Mouse (Mus musculus) midbrain, embryonic 14.5 days (tissue): Measurements from ENCODE around the gene Nup155. TPM values are rescaled to one million over a fixed set of nuclear protein-coding genes. Genes with fewer than 3 reads are reported as not detected.
"Not testable (repeated sequence)": the region's sequence is repeated elsewhere in the genome, so short reads cannot be mapped to it uniquely, and the experiment has no call there.

Experiments
- ATAC-seq: fragments of 200-750 bp; cut with Nextera tagmentation; 2 replicates; pipeline ENCODE4 v1.8.0; 2017; ENCODE audit warnings: moderate number of reproducible peaks, moderate library complexity; ENCODE audit not compliant: low FRiP score, low TSS enrichment
- DNase-seq: peaks from one replicate; pipeline ENCODE4 v3.0.0-alpha.2; 2015
- H3K27ac ChIP-seq: fragments of 300-500 bp; sonication (generic); replicated peaks from 2 replicates; pipeline ENCODE4 v1.5.1; 2014; ENCODE audit warnings: mild to moderate bottlenecking, low read depth, low read length, moderate library complexity
- H3K27me3 ChIP-seq: fragments of 300-500 bp; sonication (generic); 2 replicates; pipeline ENCODE4 v1.6.1; 2014; ENCODE audit warnings: low read length, control low read depth, mixed read lengths; ENCODE audit not compliant: control insufficient read depth, insufficient read depth
- H3K36me3 ChIP-seq: fragments of 300-500 bp; sonication (generic); 2 replicates; pipeline ENCODE4 v1.6.1; 2014; ENCODE audit warnings: low read length, control low read depth; ENCODE audit not compliant: control insufficient read depth, insufficient read depth
- H3K4me1 ChIP-seq: fragments of 300-500 bp; sonication (generic); 2 replicates; pipeline ENCODE4 v1.6.1; 2014; ENCODE audit warnings: mild to moderate bottlenecking, antibody characterized with exemption, low read length, control low read depth; ENCODE audit not compliant: control insufficient read depth, insufficient read depth
- H3K4me2 ChIP-seq: fragments of 300-500 bp; sonication (generic); 2 replicates; pipeline ENCODE4 v1.6.1; 2014; ENCODE audit warnings: mild to moderate bottlenecking, low read length, moderate library complexity
- H3K4me3 ChIP-seq: fragments of 300-500 bp; sonication (generic); replicated peaks from 2 replicates; pipeline ENCODE4 v1.5.1; 2014; ENCODE audit warnings: low read depth, low read length
- H3K9ac ChIP-seq: fragments of 300-500 bp; sonication (generic); replicated peaks from 2 replicates; pipeline ENCODE4 v1.6.1; 2014; ENCODE audit warnings: mild to moderate bottlenecking, low read length, moderate library complexity
- H3K9me3 ChIP-seq: fragments of 300-500 bp; sonication (generic); 2 replicates; pipeline ENCODE4 v1.6.1; 2016; ENCODE audit warnings: low read length, control low read depth, mixed read lengths; ENCODE audit not compliant: control insufficient read depth
- WGBS: fragments of 180-500 bp; shearing (Covaris S2); extraction: QIAGEN DNeasy Blood & Tissue Kit; methylation state at CpG from one replicate; pipeline ENCODE4 v1.1.7; 2014; 5-methylcytosine and 5-hydroxymethylcytosine counted together
- polyA plus RNA-seq: library from polyadenylated mRNA; unstranded; fragments of >200 nt; fragmentation: Nextera tagmentation; extraction: Ambion mirVana; gene quantifications from 2 replicates; pipeline ENCODE4 v1.2.1, GENCODE M21; 2014

Gene Nup155
- 12.4 and 14.5 TPM in 2 replicates for polyA plus RNA-seq

GRCm38 (mm10) chr15:8108966-8109743 lies at the start of gene Nup155:
Nup155 (plus strand) TSS chr15:8109273.
- H3K4me1 ChIP-seq: peaks cover 21% of the 10 kb centered on the region
- H3K27me3 ChIP-seq: no peaks in the 10 kb centered on the region
- peak within 1 kb of the TSS; percentile 72 for H3K9ac ChIP-seq
- DNase-seq: peak; percentile 97
- peak; percentile 96 for ATAC-seq
- peaks cover 26% of the 10 kb centered on the region for H3K36me3 ChIP-seq
- H3K4me3 ChIP-seq: peak within 1 kb of the TSS; percentile 89
- H3K27ac ChIP-seq: peak within 1 kb of the TSS; percentile 81
- WGBS: under 1% methylated on average over 54 of the region's 54 CpGs
- peak within 1 kb of the TSS; percentile 73 for H3K4me2 ChIP-seq
- H3K9me3 ChIP-seq: no peaks in the 10 kb centered on the region

GRCm38 (mm10) chr15:8065221-8065620 lies 43.9 kb upstream of the Nup155 start:
- Histone ChIP-seq H3K4me2 (no peak overlapping the region), H3K4me1 (no peaks in the 10 kb centered on the region), H3K27ac (no peak overlapping the region), H3K9me3 (no peaks in the 10 kb centered on the region), H3K36me3 (peaks cover 22% of the 10 kb centered on the region), H3K27me3 (no peaks in the 10 kb centered on the region), H3K4me3 (no peak overlapping the region), H3K9ac (no peak overlapping the region)
- DNase-seq: peak; percentile 39
- ATAC-seq: no peak
- WGBS: 83% methylated on average over 6 of the region's 6 CpGs

GRCm38 (mm10) chr15:8073159-8073558 lies 35.9 kb upstream of the Nup155 start:
- not testable (repeated sequence) for H3K27me3 ChIP-seq, H3K27ac ChIP-seq, H3K9me3 ChIP-seq, H3K4me3 ChIP-seq, H3K9ac ChIP-seq, H3K4me2 ChIP-seq, DNase-seq, ATAC-seq, H3K4me1 ChIP-seq
- 98% methylated on average over 3 of the region's 3 CpGs for WGBS
- H3K36me3 ChIP-seq: peaks cover 35% of the 10 kb centered on the region

- 95% methylated on average over 8 of the region's 8 CpGs for WGBS
- DNase-seq: no peak
- H3K27me3 ChIP-seq: no peaks in the 10 kb centered on the region
- H3K27ac ChIP-seq: no peak overlapping the region
- no peaks in the 10 kb centered on the region for H3K9me3 ChIP-seq
- H3K36me3 ChIP-seq: peaks cover 42% of the 10 kb centered on the region
- H3K4me1 ChIP-seq: no peaks in the 10 kb centered on the region
- no peak overlapping the region for H3K9ac ChIP-seq
- no peak overlapping the region for H3K4me2 ChIP-seq
- no peak overlapping the region for H3K4me3 ChIP-seq
- no peak for ATAC-seq
Observed at GRCm38 (mm10) chr15:8082139-8082538, 26.9 kb upstream of the Nup155 start.

DNA sequence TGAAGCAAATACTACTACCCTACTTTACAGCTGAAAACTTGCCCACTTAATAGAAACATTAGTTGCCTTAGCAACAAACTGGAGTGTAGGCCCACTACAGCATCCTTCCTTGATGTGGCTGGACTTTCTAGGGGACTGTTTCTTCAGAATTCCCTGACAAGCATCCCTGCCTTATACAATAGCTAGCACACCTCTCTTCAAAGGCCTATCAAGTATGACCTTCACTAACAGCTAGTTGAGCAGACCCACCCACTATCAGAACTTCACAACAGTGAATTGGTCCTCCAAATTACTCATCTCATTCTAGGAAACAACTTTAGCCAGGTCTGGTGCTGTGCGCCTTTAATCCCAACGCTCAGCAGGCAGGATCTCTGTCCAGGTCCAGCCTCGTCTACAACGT lies 21.8 kb upstream of the Nup155 start:
- Histone ChIP-seq H3K9ac (no peak overlapping the region), H3K4me3 (no peak overlapping the region), H3K27me3 (no peaks in the 10 kb centered on the region), H3K4me2 (no peak overlapping the region), H3K9me3 (no peaks in the 10 kb centered on the region), H3K36me3 (peaks cover 25% of the 10 kb centered on the region), H3K27ac (no peak overlapping the region), H3K4me1 (no peaks in the 10 kb centered on the region)
- no peak for ATAC-seq
- DNase-seq: no peak
- WGBS: 97% methylated on average over 4 of the region's 4 CpGs

DNA sequence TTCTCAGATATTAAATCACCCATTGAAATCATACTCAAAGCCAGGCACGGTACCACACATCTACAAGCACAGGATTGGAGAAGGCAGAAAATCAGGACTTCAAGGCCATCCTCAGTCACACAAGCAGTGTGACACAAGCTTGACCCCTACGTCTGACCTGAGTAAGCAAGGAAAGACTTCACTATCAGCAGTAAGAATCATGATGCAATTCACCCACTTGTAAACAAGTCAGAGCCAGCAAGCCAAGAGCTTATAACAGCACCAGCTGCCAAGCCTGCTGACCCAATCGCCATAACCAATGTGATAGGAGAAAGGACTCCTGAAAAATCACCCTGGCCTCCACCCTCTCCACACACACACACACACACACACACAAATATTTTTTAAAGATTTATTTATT lies 20.4 kb upstream of the Nup155 start:
- DNase-seq (no peak), ATAC-seq (no peak)
- H3K4me1 ChIP-seq: no peaks in the 10 kb centered on the region
- H3K9me3 ChIP-seq: no peaks in the 10 kb centered on the region
- H3K9ac ChIP-seq: no peak overlapping the region
- H3K4me2 ChIP-seq: no peak overlapping the region
- WGBS: 86% methylated on average over 3 of the region's 3 CpGs
- no peak overlapping the region for H3K4me3 ChIP-seq
- no peak overlapping the region for H3K27ac ChIP-seq
- H3K36me3 ChIP-seq: peaks cover 34% of the 10 kb centered on the region
- no peaks in the 10 kb centered on the region for H3K27me3 ChIP-seq

GRCm38 (mm10) chr15:8090685-8091084 lies 18.4 kb upstream of the Nup155 start:
- Histone ChIP-seq H3K4me2 (no peak overlapping the region), H3K27me3 (no peaks in the 10 kb centered on the region), H3K9me3 (no peaks in the 10 kb centered on the region), H3K36me3 (peaks cover 43% of the 10 kb centered on the region), H3K9ac (no peak overlapping the region), H3K27ac (no peak overlapping the region), H3K4me3 (no peak overlapping the region), H3K4me1 (no peaks in the 10 kb centered on the region)
- WGBS: 96% methylated on average over 2 of the region's 2 CpGs
- DNase-seq (no peak), ATAC-seq (no peak)

GRCm38 (mm10) chr15:8092668-8093067 lies 16.4 kb upstream of the Nup155 start:
- not testable (repeated sequence) for H3K9me3 ChIP-seq, H3K27ac ChIP-seq, H3K27me3 ChIP-seq, DNase-seq, H3K9ac ChIP-seq, H3K4me2 ChIP-seq, ATAC-seq, H3K4me1 ChIP-seq, H3K4me3 ChIP-seq
- 88% methylated on average over 1 of the region's 1 CpGs for WGBS
- peaks cover 50% of the 10 kb centered on the region for H3K36me3 ChIP-seq

DNA sequence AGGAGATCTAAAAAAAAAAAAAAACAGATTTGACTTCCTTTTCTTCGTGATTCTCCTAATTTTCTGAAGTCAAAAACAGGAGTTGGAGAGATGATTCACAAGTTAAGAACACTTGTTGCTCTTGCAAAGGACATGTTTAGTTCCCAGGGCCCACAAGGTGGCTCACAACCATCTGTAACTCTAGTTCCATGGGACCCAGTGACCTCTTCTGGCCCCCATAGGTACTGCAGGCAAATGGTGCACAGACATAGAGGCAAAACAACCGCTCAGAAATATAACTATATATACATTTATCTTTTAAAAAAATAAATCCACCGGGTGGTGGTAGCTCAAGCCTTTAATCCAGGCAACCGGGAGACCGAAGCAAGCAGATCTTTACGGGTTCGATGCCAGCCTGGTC lies 11.2 kb upstream of the Nup155 start:
- Histone ChIP-seq H3K27ac (no peak overlapping the region), H3K9ac (no peak overlapping the region), H3K27me3 (no peaks in the 10 kb centered on the region), H3K4me2 (peak overlapping the region; percentile 64), H3K4me3 (peak overlapping the region; percentile 80; the same call in 1 of the 2 replicates), H3K4me1 (peaks cover 5% of the 10 kb centered on the region; the same call in 1 of the 2 replicates), H3K36me3 (peaks cover 22% of the 10 kb centered on the region), H3K9me3 (no peaks in the 10 kb centered on the region)
- 30% methylated on average over 7 of the region's 7 CpGs for WGBS
- DNase-seq (peak; percentile 56), ATAC-seq (no peak)
